Mouse (Mus musculus) small intestine, adult 2 months (tissue): ENCODE measurements at regions not wholly inside any gene's neighbourhood (a gene's known extent, or its start where the extent isn't known, plus 50 kb on each side); places are given as distances from the start of the nearest gene placed in this dataset.

Experiments
- CTCF ChIP-seq: fragments of 200-500 bp; IDR thresholded peaks from 2 replicates; pipeline ENCODE4 v1.5.1; 2012; ENCODE audit warnings: low read depth, mild to moderate bottlenecking, control low read depth, inconsistent platforms, low read length, moderate library complexity, mixed read lengths; ENCODE audit not compliant: insufficient replicate concordance, insufficient read length; ENCODE audit errors: extremely low read depth
- POLR2A ChIP-seq: fragments of 200-500 bp; IDR thresholded peaks from 2 replicates; pipeline ENCODE4 v1.6.1; 2012; ENCODE audit warnings: low read depth, mild to moderate bottlenecking, control low read depth, inconsistent platforms, low read length, moderate library complexity

GRCm38 (mm10) chr17:87512000-87512611 is 65.4 kb upstream of the Calm2 start:
- TF ChIP-seq CTCF = no peak
- no peak for TF ChIP-seq POLR2A
